Mouse (Mus musculus) heart, adult 8-10 months (tissue): Measurements from ENCODE around the gene Bmp2k. TPM values are rescaled to one million over a fixed set of nuclear protein-coding genes. Genes with fewer than 3 reads are reported as not detected.
"Not testable (repeated sequence)": the region's sequence is repeated elsewhere in the genome, so short reads cannot be mapped to it uniquely, and the experiment has no call there.

Experiments used
- DNase-seq: peaks from one replicate; pipeline ENCODE4 v3.0.0; 2022; ENCODE audit warnings: low spot score
- total RNA-seq, 4 experiments: library from RNA; stranded (reverse); gene quantifications; 2 replicates each; pipeline ENCODE4 v1.2.4; 2022

The Bmp2k gene
- total RNA-seq, 4 experiments from 2014 or later = 6.3 to 6.9 (median 6.6) TPM

DNA sequence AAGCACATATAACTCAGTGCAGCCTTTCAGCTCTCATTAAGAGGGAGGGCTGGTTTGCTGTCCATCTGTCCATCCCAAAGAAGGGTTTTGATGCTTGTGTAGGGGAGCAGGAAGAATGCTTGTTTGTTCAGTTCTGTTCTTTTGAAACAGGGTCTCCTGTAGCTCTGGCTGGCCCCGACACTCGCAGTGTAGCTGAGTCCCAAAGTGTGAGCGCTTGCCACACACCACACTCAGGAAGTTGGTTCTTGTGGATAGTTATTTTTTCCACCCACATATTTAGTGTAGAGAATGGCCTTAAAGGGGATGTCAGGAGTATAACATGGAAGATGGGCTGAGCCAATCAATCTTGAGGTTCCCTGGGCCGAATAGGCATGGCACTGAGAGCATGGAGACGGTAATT lies 4.1 kb downstream of the Bmp2k start:
- no peak for DNase-seq

DNA sequence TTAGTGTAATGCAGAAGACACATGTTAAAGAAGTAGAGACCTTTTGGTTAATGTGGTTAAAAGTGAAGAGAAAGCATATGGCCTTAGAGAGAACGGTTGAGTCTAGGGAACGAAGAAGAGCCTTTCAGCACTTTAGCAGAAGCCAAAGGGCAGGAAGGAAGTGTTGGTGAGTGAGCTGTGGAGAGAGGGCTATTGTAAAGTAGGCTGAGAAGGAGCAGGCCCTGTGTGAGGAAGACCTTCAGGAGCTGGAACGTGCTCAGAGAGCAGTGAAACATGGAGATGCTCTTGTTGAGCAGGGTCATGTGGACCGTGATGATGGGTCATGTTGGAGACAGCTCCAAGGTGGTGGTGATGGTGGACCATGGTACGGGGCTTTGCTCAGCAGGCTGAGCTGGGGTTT lies 4.8 kb downstream of the Bmp2k start:
- DNase-seq = no peak

DNA sequence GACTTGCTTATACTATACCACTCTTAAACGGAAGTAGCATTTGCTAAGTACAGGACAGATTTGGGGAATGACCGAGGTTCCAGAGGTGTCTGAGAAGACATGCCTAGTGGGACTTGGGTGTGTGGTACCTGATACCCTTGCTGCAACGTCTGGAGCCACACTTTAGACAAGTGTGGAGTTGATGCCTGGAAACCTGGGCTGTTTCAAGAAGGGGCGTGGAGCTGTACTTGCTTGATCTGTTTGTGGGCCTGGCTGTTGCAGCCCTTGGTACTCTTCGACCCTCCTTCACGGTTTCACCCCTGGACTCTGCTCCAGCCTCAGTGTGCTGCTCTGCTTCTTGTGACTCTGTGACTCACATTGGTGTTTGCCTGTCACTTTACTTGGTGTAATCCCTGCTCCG lies 5.4 kb downstream of the Bmp2k start:
- DNase-seq = no peak

DNA sequence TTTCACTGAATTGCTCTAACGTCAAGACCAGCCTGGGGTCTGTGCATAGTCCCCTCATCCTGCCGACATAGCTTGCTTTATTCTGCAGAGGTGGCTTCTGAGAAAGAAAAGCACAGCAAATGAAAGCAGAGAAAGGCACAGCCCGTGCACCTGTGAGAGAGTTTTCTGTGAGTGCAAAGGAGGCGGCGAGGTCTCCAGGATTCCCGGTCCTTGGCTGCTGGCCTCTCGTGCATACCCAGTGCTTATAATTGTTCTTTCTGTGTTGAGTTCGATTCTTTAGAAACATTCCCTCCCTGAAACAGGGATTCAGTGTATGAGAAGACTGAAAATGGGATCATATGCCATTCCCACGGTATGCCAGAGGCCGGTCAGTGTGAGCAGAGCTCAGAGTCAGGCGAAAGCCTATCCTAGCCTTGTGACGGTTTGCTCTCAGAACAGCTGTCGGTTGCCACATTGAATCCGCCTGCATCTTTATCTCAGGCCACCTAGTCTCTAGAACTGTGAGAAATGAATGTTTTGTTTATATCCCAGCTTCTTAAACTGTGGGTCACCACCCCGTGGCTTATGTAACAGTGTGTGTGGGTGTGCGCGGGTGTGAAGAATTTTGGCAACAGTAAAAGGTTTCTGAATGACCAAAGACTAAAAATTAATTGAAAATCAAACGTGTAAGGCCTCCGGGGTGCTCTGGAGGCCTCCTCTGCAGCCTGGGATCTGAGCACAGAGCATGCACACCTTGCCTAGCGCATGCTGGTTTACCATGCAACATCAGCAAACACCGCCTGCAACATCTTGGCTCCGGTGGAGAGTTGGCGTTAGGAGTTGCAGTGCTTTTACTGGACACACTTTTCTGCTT lies 6.9 kb downstream of the Bmp2k start:
- no peak for DNase-seq

DNA sequence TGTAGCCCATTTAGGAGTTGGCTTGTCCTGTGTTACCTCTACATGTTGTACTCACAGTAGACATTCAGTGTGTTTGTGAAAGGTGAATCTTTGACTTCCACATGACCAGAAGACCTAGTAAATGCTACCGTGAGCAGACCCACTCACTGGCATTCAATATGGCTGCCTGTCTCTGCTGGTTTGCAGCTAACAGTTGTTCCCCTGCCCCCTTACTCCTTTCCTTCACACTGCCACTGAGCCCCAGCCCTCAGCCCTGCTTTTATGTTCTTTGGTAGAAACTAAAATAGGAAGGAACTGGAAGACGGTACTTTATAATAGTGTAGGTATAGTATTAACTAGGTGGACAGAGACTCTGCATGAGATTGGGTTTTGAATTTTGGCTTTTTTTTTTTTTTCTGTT lies 8.4 kb downstream of the Bmp2k start:
- no peak for DNase-seq

DNA sequence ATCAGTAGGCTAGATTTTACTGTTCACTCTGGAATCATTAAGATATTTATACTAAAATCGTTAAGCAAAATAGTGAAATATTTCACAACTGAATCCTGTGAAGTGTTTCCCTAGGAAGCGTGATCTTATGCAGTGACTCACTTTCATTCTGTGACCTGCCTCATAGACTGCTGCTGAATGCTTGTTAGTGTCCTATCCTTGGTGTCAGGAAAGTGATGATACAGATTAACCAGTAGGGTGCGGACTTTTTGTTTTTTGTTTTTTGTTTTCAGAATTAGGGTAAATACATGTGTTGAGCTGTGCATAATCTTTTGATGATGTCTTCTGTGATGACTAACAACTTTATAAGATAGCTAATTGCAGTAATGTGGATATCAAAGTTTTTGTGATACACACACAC lies 9.4 kb downstream of the Bmp2k start:
- DNase-seq = no peak

DNA sequence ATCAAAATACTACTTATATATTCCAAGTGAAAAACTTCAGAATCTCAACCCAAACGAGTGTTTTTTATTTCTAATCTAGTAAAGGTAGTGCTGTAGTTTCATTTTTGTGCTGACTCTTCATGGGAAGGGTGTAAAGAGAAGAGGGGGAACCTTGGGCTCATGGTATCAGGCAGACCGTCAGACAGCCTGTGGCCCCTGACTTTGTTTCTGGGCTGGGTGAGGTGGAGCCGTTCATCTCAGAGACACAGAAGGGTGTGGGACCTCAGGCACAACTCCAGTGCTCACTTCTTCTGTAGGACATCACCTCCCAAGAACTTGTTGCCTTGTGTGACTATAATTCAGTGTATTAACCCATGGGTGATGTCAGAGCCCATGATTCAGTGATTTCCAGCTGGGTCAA lies 10.0 kb downstream of the Bmp2k start:
- DNase-seq = no peak

DNA sequence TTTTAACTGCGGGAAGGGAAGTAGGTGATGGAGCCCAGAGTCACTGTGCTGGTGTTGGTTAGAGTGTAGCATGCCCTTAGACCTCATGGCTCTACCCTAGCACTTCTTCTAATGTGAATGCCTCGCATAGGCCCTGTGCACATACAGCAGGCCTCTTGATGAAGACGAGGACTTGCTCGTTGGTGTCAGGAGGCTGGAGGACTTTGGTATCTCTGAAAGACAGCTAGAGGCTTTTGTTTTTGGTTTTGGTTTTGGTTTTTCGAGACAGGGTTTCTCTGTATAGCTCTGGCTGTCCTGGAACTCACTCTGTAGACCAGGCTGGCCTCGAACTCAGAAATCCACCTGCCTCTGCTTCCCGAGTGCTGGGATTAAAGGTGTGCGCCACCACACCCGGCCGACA lies 11.7 kb downstream of the Bmp2k start:
- not testable (repeated sequence) for DNase-seq

DNA sequence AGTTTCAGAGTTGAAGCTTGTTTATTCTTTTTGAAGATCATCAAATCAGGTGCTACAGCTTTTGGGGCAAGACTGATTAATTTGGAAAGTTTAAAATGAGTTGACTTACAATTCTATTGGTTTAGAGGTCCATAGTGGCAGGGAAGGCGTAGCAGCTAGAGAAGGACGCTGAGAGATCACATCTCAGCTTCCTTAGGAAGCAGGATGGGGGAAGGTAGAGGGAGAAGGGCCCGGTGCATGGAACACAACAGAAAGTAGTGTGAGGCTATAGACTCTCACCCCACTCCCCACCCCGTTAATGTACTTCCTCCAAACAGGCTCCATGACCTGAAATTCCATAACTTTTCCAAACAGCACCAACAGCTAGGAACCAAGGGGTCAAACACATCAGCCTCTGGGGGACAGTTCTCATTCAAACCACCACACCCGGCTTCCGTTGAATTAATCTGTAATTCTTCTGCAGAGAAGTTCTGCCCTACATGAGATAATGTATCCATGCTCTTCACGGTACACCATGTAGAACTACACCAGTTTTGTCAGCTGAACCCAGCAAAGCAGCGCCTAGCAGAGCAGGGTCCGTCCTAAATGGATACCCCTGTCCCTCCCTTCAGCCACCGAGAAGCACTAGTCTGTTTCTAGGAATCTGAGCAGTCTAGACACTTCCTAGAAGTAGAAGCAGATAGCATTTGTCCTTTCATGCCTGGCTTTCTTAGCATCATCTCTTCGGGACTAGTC lies 12.3 kb downstream of the Bmp2k start:
- no peak for DNase-seq

DNA sequence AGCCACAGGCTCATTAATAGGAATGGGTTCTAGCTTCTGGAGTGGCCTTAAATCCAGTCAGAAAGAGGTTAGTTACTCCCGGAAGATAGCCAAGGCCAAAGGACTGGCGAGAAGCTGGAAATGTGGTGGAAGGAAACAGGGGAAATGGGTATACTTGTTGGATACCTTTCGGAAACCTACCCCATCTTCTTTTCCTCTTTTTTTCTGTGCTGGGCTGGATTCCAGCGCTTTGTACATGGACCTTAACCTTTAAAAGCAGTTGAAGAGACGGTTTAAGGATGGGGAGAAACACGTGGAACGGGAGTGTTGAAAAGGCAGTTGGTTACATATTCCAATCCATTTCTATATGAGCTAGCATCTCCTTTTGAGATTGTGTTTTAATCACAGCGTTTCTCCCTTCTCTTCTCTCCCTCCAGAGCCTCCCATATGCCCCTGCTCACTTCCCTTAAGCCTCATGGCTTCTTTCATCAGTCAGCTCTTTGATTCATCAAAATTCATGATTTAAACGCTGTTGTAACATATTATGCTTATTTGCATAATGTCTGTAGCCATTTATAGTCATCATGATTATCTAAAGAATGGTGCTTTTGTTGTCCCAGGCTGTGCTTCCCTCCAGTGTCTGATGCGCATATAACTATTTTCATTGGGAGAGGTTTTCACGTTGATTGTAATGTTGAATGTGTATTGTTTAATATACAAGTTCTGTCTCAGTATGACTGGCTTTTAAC lies 18.5 kb downstream of the Bmp2k start:
- no peak for DNase-seq

DNA sequence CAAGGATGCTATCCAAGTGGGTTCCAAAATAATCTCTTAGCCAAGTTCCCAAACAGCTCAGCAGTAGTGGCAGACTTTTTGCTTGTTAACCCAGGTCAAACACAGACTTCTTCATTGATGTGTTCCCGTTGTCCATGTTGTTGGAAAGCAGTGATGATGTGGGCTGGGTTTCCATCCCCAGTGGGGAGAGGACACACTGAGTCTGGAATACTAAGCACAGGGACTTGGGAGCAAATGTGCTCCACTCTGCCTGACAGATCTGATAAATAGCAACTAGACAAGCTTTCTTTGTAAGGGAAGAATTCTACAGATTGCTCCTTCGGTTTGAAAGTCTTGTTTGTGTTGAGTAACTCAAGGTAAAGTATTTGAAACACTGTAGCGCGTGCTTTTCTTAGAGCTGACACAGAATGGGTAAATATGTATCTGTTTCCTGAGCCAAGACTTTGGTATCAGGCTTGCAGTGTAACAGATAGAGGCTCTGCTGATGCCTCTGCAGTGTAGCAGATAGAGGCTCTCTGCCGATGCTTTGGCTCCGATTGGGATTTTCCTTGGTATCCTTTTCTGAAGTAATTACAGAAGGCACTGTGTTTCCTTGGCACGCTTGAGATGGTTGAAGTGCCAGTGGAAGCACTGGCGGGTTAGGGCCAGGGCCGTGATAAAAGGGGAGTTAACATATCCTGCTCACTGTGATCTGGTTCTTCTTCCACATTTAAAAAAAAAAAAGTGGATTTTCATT lies 19.5 kb downstream of the Bmp2k start:
- no peak for DNase-seq

DNA sequence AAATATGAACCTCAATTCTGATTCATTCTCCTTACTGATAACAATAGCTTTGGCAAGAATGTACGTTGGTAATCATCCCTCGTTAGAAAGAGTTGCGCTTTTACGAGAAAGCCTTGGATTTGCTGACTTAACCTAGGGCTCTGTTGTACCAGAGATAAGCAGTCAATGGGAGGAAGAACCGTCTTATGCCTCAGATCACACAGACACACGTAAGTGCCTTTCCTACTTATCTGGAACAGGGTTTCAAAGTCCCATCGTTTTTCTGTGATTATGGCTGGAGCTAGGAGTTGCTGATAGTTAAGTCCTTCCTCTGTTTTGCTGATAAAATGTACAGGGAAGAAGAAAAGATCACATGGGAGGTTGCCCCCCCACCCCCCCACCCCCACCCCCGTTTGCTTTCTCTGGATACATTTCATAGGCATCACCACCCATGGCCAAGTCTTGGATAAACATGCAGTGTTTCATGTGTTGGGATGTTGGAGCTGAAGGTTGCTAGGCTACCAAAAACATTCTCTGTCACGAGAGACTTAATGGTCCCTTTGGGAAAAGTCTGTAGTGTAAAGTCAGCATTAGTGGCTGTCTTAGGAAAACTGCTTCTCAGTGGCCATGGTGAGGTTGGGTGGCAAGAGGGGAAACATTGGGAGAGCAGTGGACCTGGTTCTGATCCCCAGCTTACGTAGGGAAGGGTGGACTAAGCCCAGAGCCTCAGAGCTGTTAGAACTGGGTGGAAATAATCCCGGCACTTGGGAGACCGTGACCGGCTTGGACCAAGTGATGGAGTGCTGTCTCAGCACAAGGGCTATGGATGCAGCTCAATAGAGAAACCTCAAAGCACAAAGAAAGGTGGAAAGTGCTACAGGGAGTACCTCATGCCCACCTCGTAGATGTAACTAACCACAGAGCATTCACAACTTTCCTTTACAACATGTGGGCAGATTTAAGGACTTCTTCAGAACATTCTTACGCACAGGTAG lies 25.1 kb downstream of the Bmp2k start:
- DNase-seq = peak; percentile 32

DNA sequence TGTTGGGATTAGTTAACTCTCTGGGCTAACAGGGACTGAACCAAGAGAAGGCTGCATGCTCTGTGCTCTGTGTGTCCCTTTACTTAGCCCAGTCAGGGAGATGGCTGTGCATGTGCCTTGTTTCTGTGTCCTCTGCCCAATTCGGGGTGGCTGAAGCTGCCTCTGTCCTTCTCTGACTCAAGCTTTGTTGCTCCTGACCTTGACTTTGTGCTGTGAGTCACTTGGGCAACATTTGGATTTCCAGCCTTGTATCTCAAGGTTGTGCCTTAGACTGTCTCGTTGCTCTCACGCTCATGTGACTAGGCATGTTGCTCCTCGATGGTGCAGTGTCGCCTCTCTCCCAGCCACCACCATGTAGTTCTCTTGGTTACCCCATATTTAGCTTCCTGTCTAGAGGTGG lies 27.3 kb downstream of the Bmp2k start:
- DNase-seq = no peak

DNA sequence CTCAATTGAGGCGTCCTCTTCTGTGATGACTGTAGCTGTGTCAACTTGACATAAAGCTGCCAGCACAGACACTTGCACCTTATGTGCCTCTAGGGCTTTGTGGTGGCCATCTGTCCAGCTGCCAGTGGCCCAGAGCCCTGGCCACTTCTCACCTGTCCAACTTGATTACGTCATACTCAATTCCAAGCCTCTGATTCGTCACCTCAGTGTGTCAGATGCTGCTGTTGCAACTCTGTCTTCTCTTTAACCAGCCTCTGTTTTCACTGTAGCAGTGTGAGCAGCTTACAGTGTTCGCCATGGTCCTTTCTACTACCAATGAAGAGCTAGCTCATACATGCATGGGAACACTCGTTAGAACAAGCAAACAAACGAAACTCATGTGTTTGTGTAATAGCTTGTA lies 28.2 kb downstream of the Bmp2k start:
- no peak for DNase-seq

DNA sequence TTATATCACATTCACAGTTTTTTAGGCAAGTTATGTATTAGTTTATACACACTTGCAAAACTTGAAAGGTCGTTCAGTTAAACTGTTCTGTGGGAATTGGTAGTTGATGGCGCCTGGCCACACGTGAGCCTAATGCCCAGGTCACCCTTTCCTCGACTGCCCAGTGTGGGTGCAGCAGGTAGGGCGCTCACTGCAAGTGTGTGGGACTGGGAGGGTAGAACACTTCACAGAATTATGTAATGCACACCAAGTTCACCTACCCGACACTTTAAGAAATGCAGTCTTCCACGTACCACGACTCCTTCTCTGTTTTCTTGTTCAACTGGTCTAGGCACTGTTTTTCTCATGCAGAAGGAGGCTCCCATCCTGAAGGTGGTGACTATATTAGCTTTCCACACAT lies 30.5 kb downstream of the Bmp2k start:
- DNase-seq = no peak

DNA sequence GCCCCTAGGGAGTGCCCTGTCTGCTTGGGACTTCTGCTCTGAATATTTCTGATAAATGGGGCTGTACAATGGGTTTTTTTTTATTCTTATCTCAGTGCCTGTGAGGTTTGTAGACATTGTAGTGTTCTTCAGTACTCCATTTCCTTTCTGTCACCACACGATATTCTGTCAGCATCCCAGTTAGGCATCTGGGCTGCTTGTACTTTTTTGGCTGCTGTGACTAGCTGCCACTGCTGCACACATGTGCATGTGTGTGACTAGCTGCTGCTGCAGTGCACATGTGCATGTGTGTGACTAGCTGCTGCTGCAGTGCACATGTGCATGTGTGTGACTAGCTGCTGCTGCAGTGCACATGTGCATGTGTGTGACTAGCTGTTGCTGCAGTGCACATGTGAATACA lies 31.4 kb downstream of the Bmp2k start:
- not testable (repeated sequence) for DNase-seq

DNA sequence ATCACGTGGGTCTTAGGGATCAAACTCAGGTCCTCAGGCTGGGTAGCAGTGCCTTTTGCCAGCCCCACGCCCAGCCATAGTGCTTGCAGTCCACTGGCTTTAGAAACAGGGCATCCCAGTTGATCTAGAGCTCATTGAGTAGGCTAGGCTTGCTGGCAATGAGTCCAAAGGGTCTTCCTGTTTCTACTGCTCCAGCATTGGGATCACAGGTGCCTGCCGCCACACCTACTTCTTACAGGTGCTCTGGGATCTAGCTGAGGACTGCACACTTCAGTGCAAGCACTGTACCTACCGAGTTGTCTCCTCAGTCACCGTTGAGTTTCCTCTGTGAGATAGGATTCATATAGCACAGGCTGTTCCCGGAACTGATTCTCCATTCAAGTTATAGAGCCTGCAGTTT lies 34.3 kb downstream of the Bmp2k start:
- DNase-seq = no peak

DNA sequence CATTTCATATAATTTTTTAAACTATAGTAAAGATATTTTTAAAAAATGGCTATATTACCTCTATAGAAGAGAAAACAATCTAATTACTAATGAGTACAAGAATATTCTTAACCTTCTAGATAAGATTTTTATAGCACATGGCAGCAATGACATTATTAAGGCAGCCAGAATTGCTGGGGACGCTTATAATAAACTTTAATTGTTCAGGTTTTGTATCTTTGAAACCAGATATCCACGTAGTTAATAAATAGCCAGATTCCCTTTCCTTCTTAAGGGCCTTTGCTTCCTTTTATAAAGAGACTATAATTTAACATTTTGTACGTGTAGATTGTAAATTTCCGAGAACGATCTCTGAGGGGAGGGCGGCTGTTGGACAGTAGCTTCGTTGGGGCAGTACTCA lies 47.8 kb downstream of the Bmp2k start:
- no peak for DNase-seq

DNA sequence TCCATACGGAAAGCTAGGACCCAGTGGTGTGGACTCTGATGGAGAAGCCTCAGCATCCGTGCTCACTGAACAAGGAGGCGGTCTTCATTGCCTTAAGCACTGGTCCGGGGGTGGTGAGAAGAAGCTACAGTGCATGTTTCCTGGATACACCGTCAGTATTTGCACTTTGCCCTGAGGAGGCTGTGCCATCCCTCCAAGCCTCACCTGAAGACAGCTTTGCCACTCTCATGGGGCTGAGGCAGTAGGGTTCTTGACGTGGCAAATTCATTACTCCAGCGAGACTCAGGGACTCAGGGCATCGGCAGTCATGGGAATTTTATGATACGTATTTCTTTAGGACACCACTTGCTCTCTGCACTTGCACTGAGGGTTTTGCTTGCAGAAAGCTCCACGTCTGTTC lies 49.2 kb downstream of the Bmp2k start:
- no peak for DNase-seq

DNA sequence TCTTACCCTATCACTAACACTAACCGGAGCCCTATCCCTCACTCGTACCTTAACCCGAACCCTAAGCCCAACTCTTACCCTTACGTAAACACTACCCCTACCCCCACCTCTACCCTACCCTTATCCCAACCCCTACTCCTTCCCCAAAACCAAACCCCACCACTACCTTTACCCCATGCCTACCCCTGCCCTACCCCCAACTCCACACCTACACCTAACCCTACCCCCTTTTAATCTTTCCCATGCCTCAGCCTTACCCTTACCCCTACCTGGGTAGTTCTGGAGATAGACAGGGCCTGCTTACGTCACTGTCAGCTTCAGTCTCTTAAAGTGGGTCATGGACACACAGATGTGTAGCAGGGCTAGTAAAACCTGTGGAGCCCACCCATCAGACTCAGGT lies 51.4 kb downstream of the Bmp2k start:
- no peak for DNase-seq

DNA sequence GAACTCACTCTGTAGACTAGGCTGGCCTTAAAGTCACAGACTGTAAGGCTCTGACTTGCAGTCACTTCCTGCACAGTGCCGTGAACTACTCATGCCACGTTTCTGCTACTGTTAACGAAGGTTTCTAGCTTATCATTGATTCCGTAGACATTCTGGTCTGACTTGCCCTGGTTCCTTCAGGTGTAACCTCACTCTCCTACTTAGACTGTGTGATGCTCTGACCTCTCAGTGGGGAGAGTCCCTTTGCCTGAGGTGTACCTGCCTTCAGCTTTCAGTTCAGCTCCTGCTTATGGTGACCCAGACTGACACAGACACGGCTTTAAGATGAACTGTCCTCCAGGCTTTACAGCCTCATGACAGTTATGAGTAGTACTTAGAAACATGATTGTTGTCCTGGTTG lies 56.7 kb downstream of the Bmp2k start:
- DNase-seq = no peak
